Mouse (Mus musculus) hindbrain, embryonic 15.5 days (tissue): ENCODE data around the gene Spink2. TPM values are rescaled to one million over a fixed set of nuclear protein-coding genes. Genes with fewer than 3 reads are reported as not detected.
"Not testable (repeated sequence)": the region's sequence is repeated elsewhere in the genome, so short reads cannot be mapped to it uniquely, and the experiment has no call there.

ENCODE experiments used
- ATAC-seq: fragments of 200-750 bp; cut with Nextera tagmentation; 2 replicates; pipeline ENCODE4 v1.8.0; 2017; ENCODE audit warnings: low read depth, moderate number of reproducible peaks, moderate TSS enrichment; ENCODE audit not compliant: low FRiP score
- H3K27ac ChIP-seq: fragments of 300-500 bp; sonication (generic); replicated peaks from 2 replicates; pipeline ENCODE4 v1.5.1; 2015; ENCODE audit warnings: mild to moderate bottlenecking, inconsistent platforms
- H3K27me3 ChIP-seq: fragments of 300-500 bp; sonication (generic); 2 replicates; pipeline ENCODE4 v1.6.1; 2015; ENCODE audit warnings: control low read depth, inconsistent platforms
- H3K36me3 ChIP-seq: fragments of 300-500 bp; sonication (generic); 2 replicates; pipeline ENCODE4 v1.6.1; 2015; ENCODE audit warnings: control low read depth, inconsistent platforms
- H3K4me1 ChIP-seq: fragments of 300-500 bp; sonication (generic); replicated peaks from 2 replicates; pipeline ENCODE4 v1.6.1; 2015; ENCODE audit warnings: control low read depth, inconsistent platforms
- H3K4me2 ChIP-seq: fragments of 300-500 bp; sonication (generic); 2 replicates; pipeline ENCODE4 v1.6.1; 2015; ENCODE audit warnings: moderate library complexity, mild to moderate bottlenecking, inconsistent platforms
- H3K4me3 ChIP-seq: fragments of 300-500 bp; sonication (generic); 2 replicates; pipeline ENCODE4 v1.5.1; 2015; ENCODE audit warnings: mild to moderate bottlenecking, inconsistent platforms
- H3K9ac ChIP-seq: fragments of 300-500 bp; sonication (generic); 2 replicates; pipeline ENCODE4 v1.6.1; 2015; ENCODE audit warnings: inconsistent platforms
- H3K9me3 ChIP-seq: fragments of 300-500 bp; sonication (generic); 2 replicates; pipeline ENCODE4 v1.6.1; 2016; ENCODE audit warnings: control low read depth, inconsistent platforms
- WGBS: fragments of 180-500 bp; shearing (Covaris S2); methylation state at CpG from one replicate; pipeline ENCODE4 v1.1.7; 2015; 5-methylcytosine and 5-hydroxymethylcytosine counted together
- polyA plus RNA-seq: library from polyadenylated mRNA; unstranded; fragments of >200 nt; fragmentation: Nextera tagmentation; extraction: Ambion mirVana; gene quantifications from 2 replicates; pipeline ENCODE4 v1.2.1, GENCODE M21; 2015

Gene Spink2
- polyA plus RNA-seq, 1 experiment from 2014 or later = 1.3 TPM

DNA sequence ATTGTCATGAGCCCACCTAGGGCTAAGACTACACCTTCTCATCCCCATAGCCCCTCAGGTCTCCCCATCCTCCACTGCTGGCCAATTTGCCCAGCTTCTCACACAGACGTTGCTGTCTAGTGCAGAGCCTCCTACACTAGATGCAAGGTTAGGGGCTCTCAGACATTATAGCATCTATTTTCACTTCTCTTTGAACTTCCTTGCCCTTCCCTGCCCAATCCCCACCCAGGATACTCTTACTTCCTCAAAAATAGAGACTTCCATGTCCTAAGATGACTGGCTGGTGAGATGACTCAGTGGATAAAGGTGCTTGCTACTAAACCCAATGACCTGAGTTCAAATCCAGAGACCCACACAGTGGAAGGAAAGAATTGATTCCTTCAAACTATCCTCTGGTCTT, 19.6 kb downstream of the Spink2 start:
- Histone ChIP-seq H3K27ac (no peak overlapping the region), H3K36me3 (no peaks in the 10 kb centered on the region), H3K27me3 (no peaks in the 10 kb centered on the region), H3K4me3 (no peak overlapping the region), H3K9me3 (no peaks in the 10 kb centered on the region), H3K9ac (no peak overlapping the region), H3K4me1 (no peaks in the 10 kb centered on the region), H3K4me2 (no peak overlapping the region)
- ATAC-seq = no peak
- 81% methylated on average over 1 of the region's 1 CpGs for WGBS

DNA sequence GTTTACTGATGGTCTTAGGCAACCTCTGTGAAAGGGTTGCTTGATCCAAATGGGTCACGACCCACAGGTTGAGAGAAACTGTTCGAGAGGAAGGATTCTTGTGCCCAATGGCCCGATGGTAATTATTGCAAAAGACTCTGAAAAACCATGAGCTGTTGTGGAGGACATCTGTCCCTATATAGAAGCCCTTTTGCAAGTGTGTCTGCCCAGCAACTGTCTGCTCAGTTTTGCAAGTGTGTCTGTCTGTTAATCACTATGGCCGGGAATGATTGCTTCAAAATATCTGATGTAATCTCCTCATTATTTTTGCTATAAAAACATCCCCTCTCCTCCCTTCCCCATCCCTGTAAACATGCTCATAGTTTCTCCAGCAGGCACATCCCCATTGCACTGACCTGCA, 20.2 kb downstream of the Spink2 start:
- no peaks in the 10 kb centered on the region for H3K27me3 ChIP-seq
- H3K4me3 ChIP-seq = no peak overlapping the region
- no peak for ATAC-seq
- H3K9ac ChIP-seq = no peak overlapping the region
- no peaks in the 10 kb centered on the region for H3K9me3 ChIP-seq
- no peaks in the 10 kb centered on the region for H3K36me3 ChIP-seq
- H3K4me2 ChIP-seq = no peak overlapping the region
- 88% methylated on average over 4 of the region's 4 CpGs for WGBS
- H3K4me1 ChIP-seq = no peaks in the 10 kb centered on the region
- no peak overlapping the region for H3K27ac ChIP-seq

DNA sequence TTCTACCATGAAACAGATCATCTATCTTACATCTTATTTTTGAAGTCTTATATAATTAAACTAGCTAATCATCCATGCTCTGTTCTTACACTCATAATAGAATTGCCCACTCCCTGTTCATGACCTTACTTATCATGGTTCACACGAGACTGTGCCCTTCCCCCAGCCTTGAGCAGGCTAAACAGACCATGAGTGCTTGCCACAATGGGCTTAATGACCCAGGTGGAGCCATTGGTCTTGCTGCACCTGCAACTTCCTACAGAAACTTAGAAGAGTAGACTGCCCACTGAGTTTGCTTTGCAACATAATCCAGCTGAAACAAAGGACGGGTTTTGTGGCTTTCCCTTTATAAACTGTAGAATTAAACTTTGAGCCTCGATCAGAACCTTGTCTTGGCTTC, 22.5 kb downstream of the Spink2 start:
- Histone ChIP-seq H3K4me2 (no peak overlapping the region), H3K9ac (no peak overlapping the region), H3K4me1 (no peaks in the 10 kb centered on the region), H3K9me3 (no peaks in the 10 kb centered on the region), H3K27ac (no peak overlapping the region), H3K27me3 (no peaks in the 10 kb centered on the region), H3K4me3 (no peak overlapping the region), H3K36me3 (no peaks in the 10 kb centered on the region)
- no peak for ATAC-seq
- WGBS = 42% methylated on average over 3 of the region's 3 CpGs

- Histone ChIP-seq H3K4me2 (no peak overlapping the region), H3K4me3 (no peak overlapping the region), H3K27me3 (no peaks in the 10 kb centered on the region), H3K9me3 (no peaks in the 10 kb centered on the region), H3K9ac (no peak overlapping the region), H3K36me3 (no peaks in the 10 kb centered on the region), H3K27ac (no peak overlapping the region), H3K4me1 (no peaks in the 10 kb centered on the region)
- ATAC-seq = no peak
- 88% methylated on average over 3 of the region's 3 CpGs for WGBS
These were observed 25.9 kb downstream of the Spink2 start for GRCm38 (mm10) chr5:77185351-77185750.

DNA sequence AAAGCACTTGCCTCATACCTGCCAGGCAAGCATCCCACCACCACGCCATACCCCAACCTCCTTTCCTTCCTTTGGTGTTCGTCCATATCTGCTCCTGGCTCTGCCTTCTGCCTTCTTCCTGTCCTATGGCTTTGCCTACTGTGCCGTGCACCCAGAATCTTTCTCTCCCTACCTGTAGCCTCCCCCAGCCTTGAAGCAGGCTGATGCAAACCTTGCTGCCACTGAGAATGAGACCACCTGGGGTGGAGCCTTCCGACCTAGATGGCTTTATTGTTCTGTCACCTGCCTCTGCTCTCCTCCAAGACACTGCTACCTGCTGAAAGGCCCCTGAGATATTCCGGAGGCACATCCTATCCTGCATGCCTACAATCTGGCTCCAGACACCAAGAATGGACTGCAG, 27.4 kb downstream of the Spink2 start:
- H3K9ac ChIP-seq, H3K4me1 ChIP-seq, ATAC-seq, H3K27me3 ChIP-seq, H3K27ac ChIP-seq, H3K36me3 ChIP-seq, H3K4me2 ChIP-seq, H3K4me3 ChIP-seq, H3K9me3 ChIP-seq: not testable (repeated sequence)
- 72% methylated on average over 5 of the region's 5 CpGs for WGBS

GRCm38 (mm10) chr5:77183338-77183737, 27.9 kb downstream of the Spink2 start:
- Histone ChIP-seq H3K27ac (no peak overlapping the region), H3K4me3 (no peak overlapping the region), H3K4me1 (no peaks in the 10 kb centered on the region), H3K9me3 (no peaks in the 10 kb centered on the region), H3K4me2 (no peak overlapping the region), H3K27me3 (no peaks in the 10 kb centered on the region), H3K36me3 (no peaks in the 10 kb centered on the region), H3K9ac (no peak overlapping the region)
- ATAC-seq = no peak
- WGBS = 68% methylated on average over 1 of the region's 1 CpGs

- Histone ChIP-seq H3K9me3 (no peaks in the 10 kb centered on the region), H3K27me3 (no peaks in the 10 kb centered on the region), H3K4me1 (no peaks in the 10 kb centered on the region), H3K4me3 (no peak overlapping the region), H3K4me2 (no peak overlapping the region), H3K27ac (no peak overlapping the region), H3K9ac (no peak overlapping the region), H3K36me3 (no peaks in the 10 kb centered on the region)
- WGBS = 85% methylated on average over 7 of the region's 7 CpGs
- ATAC-seq = no peak
These were observed 29.8 kb downstream of the Spink2 start for GRCm38 (mm10) chr5:77181508-77181907.

DNA sequence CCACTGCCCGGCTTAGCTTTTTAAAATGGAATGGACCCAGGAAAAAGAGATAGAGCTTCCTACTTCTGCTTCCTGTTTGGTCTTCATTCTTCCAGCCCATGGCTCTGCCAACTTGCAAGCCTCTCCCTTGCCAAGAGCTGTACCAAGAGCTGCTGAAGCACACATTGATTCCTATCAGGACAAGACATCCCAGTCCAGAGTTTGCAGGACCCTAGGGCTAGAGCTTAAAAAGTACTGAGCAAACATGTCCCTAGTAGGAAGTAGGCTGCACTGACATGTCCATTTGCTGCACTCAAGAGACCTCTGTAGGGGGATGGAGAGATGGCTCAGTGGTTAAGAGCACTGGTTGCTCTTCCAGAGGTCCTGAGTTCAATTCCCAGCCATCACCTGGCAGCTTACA, 32.3 kb downstream of the Spink2 start:
- Histone ChIP-seq H3K9ac (no peak overlapping the region), H3K4me1 (no peaks in the 10 kb centered on the region), H3K27ac (no peak overlapping the region), H3K9me3 (no peaks in the 10 kb centered on the region), H3K27me3 (no peaks in the 10 kb centered on the region), H3K4me3 (no peak overlapping the region), H3K4me2 (no peak overlapping the region), H3K36me3 (no peaks in the 10 kb centered on the region)
- no peak for ATAC-seq
- 93% methylated on average over 1 of the region's 1 CpGs for WGBS

GRCm38 (mm10) chr5:77178008-77178407, 33.3 kb downstream of the Spink2 start:
- Histone ChIP-seq H3K27me3 (no peaks in the 10 kb centered on the region), H3K9me3 (no peaks in the 10 kb centered on the region), H3K9ac (no peak overlapping the region), H3K4me1 (no peaks in the 10 kb centered on the region), H3K4me3 (no peak overlapping the region), H3K4me2 (no peak overlapping the region), H3K27ac (no peak overlapping the region), H3K36me3 (no peaks in the 10 kb centered on the region)
- ATAC-seq = no peak
- whole genome bisulfite sequencing = 67% methylated on average over 9 of the region's 9 CpGs

- ATAC-seq = no peak
- H3K4me1 ChIP-seq = no peaks in the 10 kb centered on the region
- 77% methylated on average over 4 of the region's 4 CpGs for WGBS
- no peaks in the 10 kb centered on the region for H3K36me3 ChIP-seq
- H3K9me3 ChIP-seq = no peaks in the 10 kb centered on the region
- no peak overlapping the region for H3K4me2 ChIP-seq
- no peaks in the 10 kb centered on the region for H3K27me3 ChIP-seq
- no peak overlapping the region for H3K4me3 ChIP-seq
- no peak overlapping the region for H3K27ac ChIP-seq
- no peak overlapping the region for H3K9ac ChIP-seq
These were observed 36.5 kb downstream of the Spink2 start for GRCm38 (mm10) chr5:77174779-77175178.

DNA sequence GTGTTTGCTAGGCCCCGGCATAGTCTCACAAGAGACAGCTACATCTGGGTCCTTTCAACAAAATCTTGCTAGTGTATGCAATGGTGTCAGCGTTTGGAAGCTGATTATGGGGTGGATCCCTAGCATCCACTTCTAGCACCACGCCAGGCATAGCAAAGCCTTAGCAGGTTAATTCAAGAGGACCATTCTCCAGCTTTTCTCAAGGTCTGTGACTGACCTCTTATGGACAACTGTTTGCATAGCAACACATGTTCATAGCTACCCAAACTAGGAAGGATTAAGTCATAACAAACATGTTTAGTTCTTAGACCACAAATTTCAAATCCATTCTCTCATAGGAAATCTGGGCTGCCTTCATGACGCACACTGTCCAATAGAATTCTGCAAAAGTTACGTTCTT, 40.7 kb downstream of the Spink2 start:
- H3K27ac ChIP-seq = no peak overlapping the region
- 65% methylated on average over 5 of the region's 5 CpGs for WGBS
- no peaks in the 10 kb centered on the region for H3K4me1 ChIP-seq
- no peak overlapping the region for H3K4me3 ChIP-seq
- H3K4me2 ChIP-seq = no peak overlapping the region
- H3K9me3 ChIP-seq = no peaks in the 10 kb centered on the region
- peak; percentile 75; the same call in 1 of the 2 replicates for ATAC-seq
- H3K27me3 ChIP-seq = no peaks in the 10 kb centered on the region
- H3K36me3 ChIP-seq = no peaks in the 10 kb centered on the region
- no peak overlapping the region for H3K9ac ChIP-seq

DNA sequence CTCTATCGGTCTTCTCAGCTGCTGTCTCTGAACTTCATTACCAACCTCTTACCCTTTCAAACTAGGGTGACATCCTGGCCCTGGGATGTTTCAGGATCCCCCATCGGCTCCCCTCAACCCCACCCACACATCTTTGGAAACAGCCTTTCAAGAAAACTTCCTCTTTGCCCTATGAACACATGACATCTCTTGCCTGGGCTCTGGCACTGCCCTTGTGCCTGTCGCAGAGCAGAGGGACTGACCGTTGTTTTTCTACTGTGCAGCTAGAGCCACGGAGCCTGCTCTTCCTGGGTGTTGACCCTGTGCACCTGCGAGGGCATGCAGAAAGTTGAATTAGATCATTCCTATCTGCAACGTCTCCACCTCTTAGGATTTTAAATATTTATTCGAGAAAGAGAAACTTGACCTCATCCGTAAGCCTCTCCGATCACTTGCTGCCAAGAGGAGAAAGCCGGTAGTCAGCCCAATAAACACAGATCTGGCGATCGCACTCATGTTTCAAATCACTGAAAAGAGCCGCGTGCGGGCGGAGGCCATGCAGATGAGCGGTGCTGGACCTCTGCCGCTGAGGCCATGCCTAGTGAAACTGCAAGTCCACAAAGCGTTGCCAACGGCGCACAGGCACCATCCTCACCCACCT, 43.8 kb downstream of the Spink2 start:
- Histone ChIP-seq H3K4me3 (no peak overlapping the region), H3K27me3 (no peaks in the 10 kb centered on the region), H3K9me3 (no peaks in the 10 kb centered on the region), H3K9ac (no peak overlapping the region), H3K27ac (no peak overlapping the region), H3K36me3 (no peaks in the 10 kb centered on the region), H3K4me1 (no peaks in the 10 kb centered on the region), H3K4me2 (no peak overlapping the region)
- WGBS = 88% methylated on average over 22 of the region's 22 CpGs
- ATAC-seq = no peak
